Mouse (Mus musculus) lung, postnatal 4 days (tissue): ENCODE measurements at regions not wholly inside any gene's neighbourhood (a gene's known extent, or its start where the extent isn't known, plus 50 kb on each side); places are given as distances from the start of the nearest gene placed in this dataset.

Experiments used
- DNase-seq, 2 experiments: peaks; one replicate each; pipeline ENCODE4 v3.0.0; 2021

- DNase-seq = peak; percentile 12 to 55
Observed at GRCm38 (mm10) chr4:154785282-154785987, 51.8 kb upstream of the Ttc34 start.

- DNase-seq = peak in 1 of 2 experiments; percentile 10
Observed at GRCm38 (mm10) chr4:154787190-154787589, 50.1 kb upstream of the Ttc34 start.
